Mouse (Mus musculus) hindbrain, postnatal 0 days (tissue): ENCODE results near the gene Apol7e. TPM values are rescaled to one million over a fixed set of nuclear protein-coding genes. Genes with fewer than 3 reads are reported as not detected.
"Not testable (repeated sequence)": the region's sequence is repeated elsewhere in the genome, so short reads cannot be mapped to it uniquely, and the experiment has no call there.

ENCODE experiments used
- ATAC-seq: fragments of 200-750 bp; cut with Nextera tagmentation; 2 replicates; pipeline ENCODE4 v1.8.0; 2017; ENCODE audit warnings: mild to moderate bottlenecking, moderate TSS enrichment, moderate library complexity
- DNase-seq: peaks from one replicate; pipeline ENCODE4 v3.0.0-alpha.2; 2015; ENCODE audit warnings: low spot score
- H3K27ac ChIP-seq: fragments of 300-500 bp; sonication (generic); 2 replicates; pipeline ENCODE4 v1.5.1; 2014; ENCODE audit warnings: mild to moderate bottlenecking
- H3K27me3 ChIP-seq: fragments of 300-500 bp; sonication (generic); 2 replicates; pipeline ENCODE4 v1.6.1; 2014; ENCODE audit warnings: low read length, mixed read lengths; ENCODE audit not compliant: insufficient read depth
- H3K36me3 ChIP-seq: fragments of 300-500 bp; sonication (generic); 2 replicates; pipeline ENCODE4 v1.6.1; 2014; ENCODE audit warnings: low read length, mixed read lengths; ENCODE audit not compliant: insufficient read depth
- H3K4me1 ChIP-seq: fragments of 300-500 bp; sonication (generic); 2 replicates; pipeline ENCODE4 v1.6.1; 2014; ENCODE audit warnings: antibody characterized with exemption, low read length, mixed read lengths; ENCODE audit not compliant: insufficient read depth
- H3K4me2 ChIP-seq: fragments of 300-500 bp; sonication (generic); 2 replicates; pipeline ENCODE4 v1.6.1; 2014; ENCODE audit warnings: low read depth, mild to moderate bottlenecking, low read length, moderate library complexity, mixed read lengths
- H3K4me3 ChIP-seq: fragments of 300-500 bp; sonication (generic); 2 replicates; pipeline ENCODE4 v1.5.1; 2014; ENCODE audit warnings: low read length
- H3K9ac ChIP-seq: fragments of 300-500 bp; sonication (generic); replicated peaks from 2 replicates; pipeline ENCODE4 v1.6.1; 2014; ENCODE audit warnings: mild to moderate bottlenecking, low read length, moderate library complexity, mixed read lengths
- H3K9me3 ChIP-seq: fragments of 300-500 bp; sonication (generic); 2 replicates; pipeline ENCODE4 v1.6.1; 2016; ENCODE audit warnings: low read length, mixed read lengths
- CTCF ChIP-seq: IDR thresholded peaks from 2 replicates; pipeline ENCODE4 v1.5.1; 2016; ENCODE audit warnings: antibody characterized with exemption, control low read depth, low read depth
- WGBS: fragments of 180-500 bp; shearing (Covaris S2); extraction: QIAGEN DNeasy Blood & Tissue Kit; methylation state at CpG from one replicate; pipeline ENCODE4 v1.1.7; 2014; 5-methylcytosine and 5-hydroxymethylcytosine counted together
- polyA plus RNA-seq: library from polyadenylated mRNA; unstranded; fragments of >200 nt; fragmentation: Nextera tagmentation; extraction: Ambion mirVana; gene quantifications from 2 replicates; pipeline ENCODE4 v1.2.1, GENCODE M21; 2015
- total RNA-seq: library from RNA; depleted of rRNA; stranded (reverse); fragments of >200 nt; gene quantifications from 2 replicates; pipeline ENCODE4 v1.2.3, GENCODE M21; 2014; rRNA removed

The Apol7e gene
- 0.07 TPM in 1 of 2 replicates, not detected in the other for total RNA-seq
- not detected in 2 replicates for polyA plus RNA-seq

DNA sequence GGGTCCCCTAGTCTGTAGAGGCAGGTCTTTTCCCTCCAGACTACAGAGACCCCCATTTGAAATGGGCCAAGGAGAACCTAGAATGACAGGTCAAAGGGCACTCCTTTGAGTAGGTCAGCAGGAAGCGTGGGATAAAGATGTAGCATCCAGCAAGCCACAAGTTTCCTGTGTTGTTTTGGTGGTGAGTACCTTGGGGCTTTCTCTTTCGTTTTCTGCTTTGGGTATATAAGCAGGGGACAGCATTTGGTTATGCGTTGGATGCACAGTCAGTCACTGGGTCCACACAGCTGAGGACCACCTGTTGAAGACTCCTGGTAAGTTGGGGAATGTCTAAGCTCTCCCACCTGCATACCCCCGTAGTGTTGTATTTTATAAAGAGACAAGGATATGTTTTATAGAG lies at the start of gene Apol7e:
TSS of gene Apol7e (plus strand) at position 202 of the 400 bp plus-strand sequence.
- H3K4me1 ChIP-seq, H3K36me3 ChIP-seq, DNase-seq, H3K27me3 ChIP-seq, H3K9me3 ChIP-seq, H3K9ac ChIP-seq, H3K4me3 ChIP-seq, H3K27ac ChIP-seq, H3K4me2 ChIP-seq, ATAC-seq: not testable (repeated sequence)
- 67% methylated on average over 4 of the region's 4 CpGs for WGBS

DNA sequence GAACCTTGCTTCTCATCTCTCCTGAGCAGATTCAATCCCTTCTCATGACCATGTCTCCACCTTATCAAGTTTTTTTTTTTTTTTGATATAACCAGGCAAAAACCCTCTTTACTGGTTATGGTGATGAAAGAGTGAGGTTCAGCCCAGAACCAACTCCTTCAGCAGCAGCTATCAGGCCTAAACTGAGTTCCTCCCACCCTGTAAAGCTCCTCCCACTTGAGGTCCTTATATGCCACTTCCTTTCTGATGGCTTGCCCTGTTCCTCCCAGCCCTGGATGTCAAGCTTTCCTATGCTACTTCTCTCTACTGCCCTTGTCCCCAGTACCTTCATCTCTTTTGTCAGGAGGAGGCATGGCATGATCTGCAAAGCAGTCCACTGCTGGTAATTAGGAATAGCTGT lies 47.5 kb upstream of the Apol7e start:
- ATAC-seq, H3K4me3 ChIP-seq, H3K9ac ChIP-seq, H3K27ac ChIP-seq, H3K36me3 ChIP-seq, H3K4me2 ChIP-seq, DNase-seq, H3K9me3 ChIP-seq, H3K27me3 ChIP-seq, H3K4me1 ChIP-seq: not testable (repeated sequence)

DNA sequence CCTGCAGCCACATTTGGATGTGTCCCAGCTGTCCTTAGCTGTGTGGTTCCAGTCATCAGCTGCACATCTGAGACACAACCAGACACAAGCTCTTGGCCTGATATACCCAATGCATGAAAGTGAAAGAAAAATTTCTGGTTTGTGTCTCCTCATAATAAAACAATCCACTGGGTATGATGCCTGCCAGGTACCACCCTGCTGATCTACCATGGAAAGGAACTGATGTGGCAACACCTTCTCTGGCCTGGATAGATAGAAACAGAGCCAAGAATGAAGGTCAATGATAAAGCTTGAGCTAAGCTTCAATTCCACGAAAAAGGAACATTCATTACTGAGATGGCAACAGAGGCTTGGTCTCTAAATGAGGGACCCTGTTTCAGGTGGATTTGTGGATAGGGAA lies 38.9 kb upstream of the Apol7e start:
- H3K4me3 ChIP-seq, H3K4me1 ChIP-seq, H3K4me2 ChIP-seq, H3K27ac ChIP-seq, H3K27me3 ChIP-seq, DNase-seq, H3K9me3 ChIP-seq, H3K9ac ChIP-seq, H3K36me3 ChIP-seq, ATAC-seq: not testable (repeated sequence)
- 84% methylated on average over 1 of the region's 1 CpGs for WGBS

DNA sequence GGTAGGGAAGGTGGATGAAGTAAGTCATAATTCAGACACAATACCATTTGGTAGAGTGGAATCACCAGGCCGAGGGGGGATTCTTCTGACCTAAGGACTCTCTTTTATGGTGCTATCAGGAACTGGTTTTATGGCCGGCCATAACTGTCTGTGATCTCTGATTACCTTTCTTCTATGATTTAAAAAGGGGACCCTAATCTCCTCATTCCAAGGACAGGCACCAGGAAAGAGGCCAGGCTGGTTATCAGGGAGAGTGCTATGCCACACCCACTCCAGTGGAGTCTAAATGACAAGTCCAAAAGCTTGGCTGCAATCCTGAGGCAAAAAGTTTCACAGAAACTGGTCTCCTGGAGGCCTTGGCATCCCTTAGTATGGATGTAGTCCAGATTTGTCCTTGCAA lies 36.8 kb upstream of the Apol7e start:
- WGBS: 89% methylated on average over 2 of the region's 2 CpGs
- H3K4me2 ChIP-seq, H3K4me3 ChIP-seq, H3K9me3 ChIP-seq, DNase-seq, H3K4me1 ChIP-seq, ATAC-seq, H3K27me3 ChIP-seq, H3K27ac ChIP-seq, H3K9ac ChIP-seq, H3K36me3 ChIP-seq: not testable (repeated sequence)

DNA sequence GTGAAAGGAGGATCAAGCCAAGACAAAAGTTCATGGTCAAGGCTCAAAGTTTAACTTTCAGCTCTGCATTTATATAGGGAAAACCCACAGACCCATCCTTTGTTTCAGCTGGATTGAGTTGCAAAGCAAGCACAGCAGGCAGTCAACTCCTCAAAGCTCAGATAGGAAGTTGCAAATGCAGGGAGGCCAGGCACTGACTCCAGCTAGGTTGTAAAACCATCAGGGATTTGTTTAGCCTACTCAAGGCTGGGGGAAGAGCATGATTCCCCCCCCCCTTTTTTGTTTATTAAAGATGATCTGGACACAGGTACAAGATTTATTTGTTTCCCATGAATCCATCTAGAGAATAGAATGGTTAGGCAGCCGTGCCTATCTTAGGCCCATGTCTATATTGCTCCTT lies 24.6 kb upstream of the Apol7e start:
- H3K4me1 ChIP-seq, H3K4me2 ChIP-seq, H3K9ac ChIP-seq, H3K9me3 ChIP-seq, H3K4me3 ChIP-seq, H3K27me3 ChIP-seq, H3K27ac ChIP-seq, ATAC-seq, H3K36me3 ChIP-seq, DNase-seq: not testable (repeated sequence)
- WGBS: 88% methylated on average over 1 of the region's 1 CpGs

DNA sequence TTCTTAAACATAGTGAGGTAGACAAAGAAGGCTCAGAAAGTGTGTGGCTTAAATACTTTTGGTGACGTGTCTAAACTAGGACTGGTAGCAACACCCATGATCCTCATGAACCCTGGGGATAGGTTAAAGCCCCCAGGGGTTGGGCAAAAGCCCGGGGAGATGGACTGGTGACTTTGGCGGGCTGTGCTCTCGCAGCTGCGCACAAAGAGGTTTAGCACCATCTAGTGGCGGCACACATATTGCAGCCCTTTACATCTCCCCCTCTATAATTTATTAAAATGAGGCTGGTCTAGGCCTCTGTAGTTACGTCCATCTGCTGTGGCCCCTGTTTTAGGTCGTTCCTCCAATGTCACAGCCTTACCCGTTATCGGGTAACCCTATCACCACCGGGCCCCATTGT lies 14.7 kb upstream of the Apol7e start:
- not testable (repeated sequence) for H3K9me3 ChIP-seq, H3K4me2 ChIP-seq, H3K27me3 ChIP-seq, H3K36me3 ChIP-seq, H3K4me3 ChIP-seq, H3K27ac ChIP-seq, H3K9ac ChIP-seq, H3K4me1 ChIP-seq, ATAC-seq
- DNase-seq: peak; percentile 45
- 14% methylated on average over 8 of the region's 11 CpGs for WGBS
- peak; percentile 66 for TF ChIP-seq CTCF

DNA sequence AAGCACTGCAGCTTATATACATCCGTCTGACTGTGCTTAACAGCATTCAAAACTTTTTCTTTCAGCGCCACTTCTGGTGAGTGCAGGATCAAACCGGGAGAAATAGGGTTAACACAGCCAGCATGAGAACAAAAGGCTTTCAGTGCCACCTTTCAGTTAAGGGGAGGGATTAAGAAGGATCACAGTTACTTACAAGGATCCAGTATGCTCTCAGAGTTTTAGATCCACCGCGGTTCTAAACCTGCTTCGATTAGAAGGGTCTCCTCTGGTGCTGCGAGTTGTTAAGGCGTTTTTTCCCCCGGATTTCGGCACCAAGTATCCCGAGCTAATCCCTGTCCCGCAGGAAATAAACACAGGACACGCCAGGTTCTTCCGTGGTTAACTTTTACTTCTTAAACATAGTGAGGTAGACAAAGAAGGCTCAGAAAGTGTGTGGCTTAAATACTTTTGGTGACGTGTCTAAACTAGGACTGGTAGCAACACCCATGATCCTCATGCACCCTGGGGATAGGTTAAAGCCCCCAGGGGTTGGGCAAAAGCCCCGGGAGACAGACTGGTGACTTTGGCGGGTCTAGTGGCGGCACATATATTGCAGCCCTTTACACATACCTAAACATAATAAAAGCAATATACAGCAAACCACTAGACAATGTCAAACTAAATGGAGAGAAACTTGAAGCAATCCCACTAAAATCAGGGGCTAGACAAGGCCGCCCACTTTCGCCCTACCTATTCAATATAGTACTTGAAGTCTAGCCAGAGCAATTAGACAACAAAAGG lies 6.9 kb upstream of the Apol7e start:
- H3K27me3 ChIP-seq, ATAC-seq, H3K4me3 ChIP-seq, H3K9ac ChIP-seq, H3K4me1 ChIP-seq, H3K27ac ChIP-seq, H3K9me3 ChIP-seq, H3K36me3 ChIP-seq: not testable (repeated sequence)
- 9% methylated on average over 19 of the region's 20 CpGs for WGBS
- peak; percentile 4 for DNase-seq
- H3K4me2 ChIP-seq: peak overlapping the region; percentile 46
